Mouse (Mus musculus): ENCODE data around the gene Lgr5. TPM values are rescaled to one million over a fixed set of nuclear protein-coding genes. Genes with fewer than 3 reads are reported as not detected.

Gene Lgr5
- total RNA-seq, 2 experiments from 2014 or later = 16.5 to 22.3 TPM

DNA sequence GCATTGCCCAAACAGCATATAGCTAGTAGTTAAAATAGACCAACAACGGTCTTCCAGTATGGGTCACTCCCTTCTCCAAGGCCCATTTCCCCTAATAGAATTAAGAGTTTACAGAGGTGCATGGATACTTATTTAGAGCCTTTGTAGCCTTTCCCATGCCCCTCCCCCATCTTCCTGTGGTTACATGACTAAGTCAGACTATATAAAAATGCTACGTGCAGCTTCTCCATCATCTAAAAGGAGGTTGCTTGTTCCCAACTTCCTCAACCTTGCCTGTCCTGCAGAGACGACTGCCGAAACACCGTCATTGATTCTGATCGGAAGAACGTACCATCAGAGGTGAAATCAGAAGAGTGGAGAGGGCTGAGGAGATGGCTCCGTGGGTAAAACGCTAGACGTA lies 82.4 kb downstream of the Lgr5 start:
- no peak for DNase-seq

DNA sequence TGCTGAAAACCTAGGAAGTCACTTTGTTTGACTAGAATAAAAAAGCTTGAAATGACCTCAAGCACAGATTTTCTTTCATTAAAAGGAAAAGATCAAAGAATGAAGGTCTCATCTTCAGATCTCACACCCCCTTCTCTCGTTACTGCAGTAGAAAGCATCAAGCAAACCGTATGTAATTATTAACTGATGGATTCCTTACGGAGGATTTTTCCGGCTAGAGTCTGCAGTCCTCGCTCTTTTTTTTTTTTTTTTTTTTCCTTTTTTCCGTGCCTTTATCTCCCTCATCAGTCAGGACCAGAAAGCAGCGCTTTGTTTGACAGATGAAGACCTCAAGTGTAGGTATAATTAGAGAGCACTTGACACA lies 93.8 kb downstream of the Lgr5 start:
- DNase-seq = no peak

DNA sequence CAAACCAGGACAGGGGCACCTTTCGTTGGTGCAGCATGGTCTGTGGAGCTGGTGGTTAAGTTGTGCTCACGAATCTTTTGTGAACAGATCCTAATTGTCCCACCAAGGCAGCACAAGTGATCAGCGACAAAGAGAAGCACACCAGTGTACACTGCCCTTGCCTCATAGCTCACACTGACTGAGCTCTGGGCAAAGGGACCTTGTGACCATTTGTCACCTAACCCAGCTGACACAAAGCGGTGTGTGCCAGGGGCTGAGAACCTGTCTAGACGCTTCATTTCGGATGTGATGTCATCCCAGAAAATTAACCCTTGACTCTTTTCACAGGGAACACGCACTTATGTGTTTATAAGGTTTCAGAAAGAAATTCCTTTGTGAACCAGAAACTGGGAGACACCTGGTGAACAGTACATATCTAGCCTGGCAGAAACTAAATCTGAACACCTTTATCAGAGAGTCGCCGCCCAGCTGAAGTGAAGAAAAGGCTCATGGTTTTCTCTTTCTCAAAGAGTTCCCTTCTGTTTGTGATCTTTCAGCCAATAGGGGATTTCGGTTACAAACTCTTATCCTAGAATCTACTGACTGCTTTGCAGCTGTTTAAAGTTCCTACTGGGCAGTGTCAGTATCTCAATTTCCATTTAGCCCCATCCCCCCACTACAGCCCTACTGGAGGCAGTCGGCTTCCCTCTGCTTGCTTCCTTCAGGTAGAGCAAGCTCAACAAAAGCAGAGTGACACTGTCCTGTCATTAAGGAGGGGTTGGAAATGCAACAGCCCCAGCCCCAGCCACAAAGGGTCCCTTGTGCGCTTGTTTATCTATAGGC lies 94.4 kb downstream of the Lgr5 start:
- DNase-seq = no peak

DNA sequence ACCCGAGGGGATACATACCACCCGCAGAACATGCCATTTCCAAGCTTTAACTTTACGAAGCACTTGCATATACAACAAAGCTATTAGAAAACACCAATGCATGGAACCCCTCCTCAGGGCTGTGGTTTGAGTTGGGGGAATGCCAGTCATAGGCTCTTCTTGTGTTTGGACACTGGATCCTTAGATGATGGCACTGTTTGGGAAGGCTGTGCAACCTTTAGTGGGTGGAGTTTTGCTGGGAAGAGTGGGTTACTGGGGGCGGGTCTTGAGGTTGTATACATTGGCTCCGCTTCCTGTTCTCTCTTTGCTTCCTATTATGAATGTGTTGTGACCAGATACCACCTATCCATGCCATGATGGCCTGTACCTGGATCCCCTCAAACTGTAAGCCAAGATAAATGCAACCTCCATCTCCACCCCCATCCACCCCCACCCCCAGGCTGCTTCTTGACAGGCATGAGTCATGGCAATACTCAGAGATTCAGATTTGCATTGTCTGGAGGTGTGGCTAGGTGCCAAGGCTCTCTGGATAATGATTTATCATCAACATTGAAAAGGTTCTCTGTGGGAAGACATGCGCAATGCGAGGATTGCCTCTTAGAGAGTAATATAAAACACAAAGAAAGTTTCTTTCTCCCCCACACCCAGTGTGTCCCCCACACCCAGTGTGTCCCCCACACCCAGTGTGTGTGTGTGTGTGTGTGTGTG lies 95.6 kb downstream of the Lgr5 start:
- peak; percentile 6 for DNase-seq

DNA sequence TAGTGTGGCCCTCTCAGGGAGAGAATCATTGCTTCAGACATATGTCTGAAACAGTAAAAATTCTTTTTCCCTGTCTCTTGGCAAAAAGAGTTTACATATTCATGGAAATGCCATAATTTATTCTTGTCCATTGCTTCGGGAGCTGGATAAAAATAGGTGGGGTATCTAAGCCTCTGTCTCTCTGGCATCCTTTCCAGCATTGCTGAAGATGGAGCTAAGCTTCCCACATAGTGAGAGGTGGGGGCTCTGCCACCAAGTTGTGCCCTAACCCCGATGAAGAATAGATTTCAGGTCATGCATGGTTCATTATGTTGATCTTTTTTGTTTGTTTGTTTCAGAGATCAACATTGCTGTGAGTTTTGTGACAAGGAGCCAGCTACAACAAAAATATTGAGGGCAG lies 102.0 kb downstream of the Lgr5 start:
- DNase-seq = no peak

DNA sequence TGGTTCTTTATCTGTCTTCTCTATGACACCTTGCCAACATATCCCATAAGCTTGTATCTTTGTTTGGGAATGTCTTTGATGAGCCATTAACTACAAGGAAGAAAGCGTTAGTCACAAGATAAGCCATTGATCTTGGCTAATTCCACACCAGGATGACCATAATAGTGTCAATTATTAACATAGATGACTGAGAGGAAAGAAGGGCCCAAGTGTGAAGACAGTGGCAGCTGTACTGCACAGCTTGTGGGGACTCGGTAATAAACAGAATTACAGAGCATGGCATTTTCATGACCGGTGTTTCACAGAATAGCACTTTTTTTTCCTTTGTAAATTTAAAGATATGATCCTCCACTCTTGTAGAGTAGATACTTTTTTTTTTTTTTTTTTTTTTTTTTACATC lies 102.9 kb downstream of the Lgr5 start:
- DNase-seq = no peak

DNA sequence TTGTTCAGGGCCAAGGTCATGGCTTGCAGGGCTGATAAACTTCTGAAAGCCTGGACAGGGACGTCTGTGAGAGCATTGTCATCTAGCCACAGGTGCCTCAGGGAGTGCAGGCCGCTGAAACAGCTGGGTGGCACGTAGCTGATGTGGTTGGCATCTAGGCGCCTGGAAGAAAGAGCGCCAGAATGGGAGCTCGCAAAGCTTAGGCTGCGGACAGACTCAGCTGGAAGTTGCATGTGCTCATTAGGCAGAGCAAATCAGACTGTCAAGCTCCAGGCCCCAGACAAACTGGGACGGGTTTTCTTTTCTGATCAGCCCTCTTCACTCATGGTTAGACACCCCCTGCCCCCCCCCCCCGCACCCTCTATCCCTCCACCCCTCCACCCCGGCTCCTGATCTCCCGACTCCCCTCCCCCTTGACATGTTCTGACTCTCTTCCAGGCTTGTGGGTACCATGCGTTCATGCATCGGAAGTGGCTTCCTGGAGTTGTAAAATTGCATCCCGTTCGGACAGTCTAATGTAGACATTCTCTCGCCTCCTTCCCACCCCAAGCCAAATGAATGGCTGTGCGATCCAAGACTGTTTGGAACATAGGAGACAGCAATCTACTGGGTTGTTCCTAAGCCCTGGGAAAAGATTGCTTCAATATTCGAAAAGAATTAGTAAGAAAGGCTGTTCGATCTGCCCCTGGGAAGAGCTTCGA lies 109.0 kb downstream of the Lgr5 start:
- DNase-seq = no peak

DNA sequence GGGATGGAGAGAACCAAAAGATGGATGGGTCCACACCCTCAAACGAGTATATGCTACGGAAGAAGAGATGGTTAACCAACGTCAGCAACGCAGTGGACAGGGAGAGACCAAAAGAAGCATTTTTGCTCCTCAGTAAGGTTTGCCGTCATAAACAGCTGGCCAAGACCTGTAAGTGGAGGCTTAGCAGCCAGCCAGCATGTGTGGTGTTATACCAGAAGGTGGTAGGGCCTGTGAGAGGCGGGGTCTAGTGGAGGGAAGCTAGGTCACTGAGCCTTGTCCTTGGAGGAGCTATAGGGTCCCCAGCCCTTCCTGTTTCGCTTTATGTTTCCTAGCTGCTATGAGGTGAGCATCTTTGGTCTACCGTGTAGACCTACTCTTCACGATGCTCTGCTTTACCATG lies 111.1 kb downstream of the Lgr5 start:
- DNase-seq = no peak

DNA sequence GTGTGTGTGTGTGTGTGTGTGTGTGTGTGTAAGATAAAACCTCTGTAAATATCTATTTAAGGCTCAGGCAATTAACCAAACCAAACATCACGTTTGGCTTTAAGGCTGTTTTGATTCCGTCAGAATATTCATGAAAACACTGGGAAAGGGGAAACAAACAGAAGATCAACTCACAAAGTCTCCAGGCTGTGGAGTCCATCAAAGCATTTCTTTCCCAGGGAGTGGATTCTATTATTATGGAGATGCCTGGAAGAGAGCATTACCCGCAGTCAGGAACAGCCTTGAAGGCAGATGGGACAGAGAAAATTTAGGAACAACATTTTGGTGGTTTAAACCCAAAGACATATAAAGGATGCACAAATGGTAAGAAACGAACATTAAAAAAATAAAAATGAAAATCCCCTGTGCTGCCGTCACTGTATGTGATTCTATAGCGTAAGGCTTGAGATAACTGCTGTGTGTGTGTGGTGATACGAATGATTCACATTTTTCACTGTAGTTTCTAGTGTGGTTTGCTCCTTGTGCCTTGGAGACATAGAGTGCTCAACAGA lies 112.5 kb downstream of the Lgr5 start:
- no peak for DNase-seq

DNA sequence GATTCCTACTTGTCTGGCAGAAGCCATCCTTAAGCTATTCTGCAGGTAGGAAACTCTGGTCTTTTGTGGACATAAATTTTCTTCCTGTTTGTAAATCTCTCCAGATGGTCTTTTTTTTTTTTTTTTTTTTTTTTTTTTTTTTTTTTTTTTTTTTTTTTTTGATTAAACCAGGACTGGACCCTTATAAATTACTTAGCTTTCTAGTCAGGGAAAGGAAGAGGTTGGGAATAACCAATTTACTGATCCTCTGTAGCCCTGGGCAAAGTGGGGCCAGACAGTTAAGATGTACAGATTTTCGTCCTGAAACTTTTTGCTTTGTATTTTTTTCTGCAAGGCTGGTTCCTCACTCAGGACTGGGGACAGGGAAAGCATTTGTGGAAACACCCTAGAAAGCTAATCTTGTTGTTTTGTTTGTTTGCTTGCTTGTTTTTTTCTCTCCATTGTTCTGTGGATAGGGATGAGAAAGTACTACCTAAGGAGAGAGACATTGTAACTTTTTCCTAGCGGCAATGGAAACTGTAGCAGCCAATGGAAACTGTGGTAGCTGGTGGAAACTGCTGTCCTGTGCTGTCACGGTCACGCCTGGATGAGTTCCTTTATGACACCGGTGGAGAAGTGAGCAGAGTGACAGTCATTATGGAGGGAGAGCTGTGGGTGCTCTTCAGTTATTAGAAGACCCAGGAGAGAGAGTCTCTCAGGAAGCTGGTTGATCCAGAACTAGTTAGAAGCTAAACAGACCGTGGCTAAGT lies 114.2 kb downstream of the Lgr5 start:
- no peak for DNase-seq

DNA sequence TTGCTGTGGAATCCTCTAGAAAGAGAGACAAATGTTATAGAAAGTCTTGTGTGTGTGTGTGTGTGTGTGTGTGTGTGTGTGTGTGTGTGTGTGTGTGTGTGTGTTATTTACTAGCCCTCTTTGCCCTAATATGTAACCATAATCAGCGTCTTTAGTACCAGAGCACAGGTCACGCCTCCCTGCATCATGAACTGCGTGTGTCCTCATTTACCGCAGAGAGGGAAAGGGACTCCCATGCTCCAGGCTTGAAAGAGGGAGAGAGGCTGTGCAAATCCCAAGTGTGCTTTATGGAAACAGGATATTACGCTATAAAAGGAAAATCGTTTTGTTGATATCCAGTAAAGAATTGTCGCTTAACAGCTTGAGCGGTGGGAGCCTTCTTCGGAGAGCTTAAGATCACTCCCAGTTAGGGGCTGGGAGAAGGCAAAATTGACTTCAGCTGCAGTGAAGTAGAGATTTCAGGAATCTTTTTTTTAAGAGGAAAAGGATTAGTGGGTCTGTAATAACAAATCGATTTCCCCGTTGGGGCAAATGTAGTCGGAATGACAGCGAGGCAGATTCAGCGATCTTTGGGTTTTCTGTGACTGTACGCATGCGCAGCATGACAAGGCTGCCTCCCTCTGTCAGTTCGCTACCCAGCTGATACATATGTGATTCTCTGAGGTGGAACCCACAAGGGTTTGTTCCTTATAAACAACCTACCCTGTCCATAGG lies 116.8 kb downstream of the Lgr5 start:
- no peak for DNase-seq

DNA sequence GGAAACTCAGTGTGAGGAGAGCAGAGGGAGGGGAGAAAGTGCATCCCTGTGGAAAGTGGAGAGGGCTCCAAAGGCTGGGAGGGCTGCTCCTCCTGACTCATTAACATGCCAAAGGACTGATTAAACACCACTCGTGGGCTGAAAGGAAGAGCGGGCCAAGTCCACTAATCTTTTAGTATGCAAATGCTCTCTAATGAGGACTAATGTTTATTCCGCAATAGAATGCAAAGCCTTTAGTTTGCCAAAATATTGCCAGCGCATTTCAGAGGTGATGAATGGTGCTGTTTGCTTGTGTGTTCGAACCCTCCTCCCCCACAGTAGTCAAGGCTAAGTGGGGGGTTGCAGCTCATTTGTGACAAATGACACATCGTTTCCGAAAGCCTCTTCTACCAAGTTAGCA lies 118.5 kb downstream of the Lgr5 start:
- DNase-seq = no peak

DNA sequence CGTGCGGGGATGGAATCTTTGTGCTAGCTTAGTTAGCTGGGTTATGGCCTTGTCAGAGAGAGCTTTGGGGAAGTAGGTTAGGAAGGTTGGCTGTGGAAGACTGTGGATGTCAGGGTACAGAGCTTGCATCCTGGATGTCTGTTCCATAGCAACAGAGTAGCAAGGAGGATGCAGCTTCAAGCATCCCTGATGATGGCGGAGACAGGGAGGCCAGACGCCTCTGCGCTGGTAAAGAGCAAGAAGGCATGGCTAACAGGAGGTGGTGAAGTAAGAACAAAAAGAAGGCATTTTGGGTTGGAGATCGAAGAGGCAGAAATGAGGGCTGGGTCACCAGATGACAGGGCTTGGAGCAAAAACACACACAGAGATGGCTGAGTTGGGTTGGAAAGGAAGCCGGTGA lies 118.9 kb downstream of the Lgr5 start:
- no peak for DNase-seq

DNA sequence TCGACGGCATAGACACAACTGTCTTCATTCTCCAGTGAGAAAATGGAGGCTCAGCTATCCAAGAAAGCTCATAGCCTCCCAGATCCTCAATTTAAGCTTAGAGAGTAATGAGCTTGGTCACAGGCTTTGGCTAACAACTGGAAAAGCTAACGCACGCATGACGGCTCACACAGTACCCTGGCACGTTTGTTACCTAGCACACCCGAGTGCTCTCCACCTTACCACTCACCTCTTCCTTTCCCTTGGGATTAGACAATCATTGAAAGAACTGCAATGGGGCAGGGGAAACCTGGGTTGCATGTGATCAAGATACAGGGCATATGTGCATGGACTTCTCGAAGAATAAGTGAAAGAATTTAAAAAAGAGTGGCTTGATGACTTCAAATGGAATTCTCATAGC lies 119.6 kb downstream of the Lgr5 start:
- DNase-seq = no peak

DNA sequence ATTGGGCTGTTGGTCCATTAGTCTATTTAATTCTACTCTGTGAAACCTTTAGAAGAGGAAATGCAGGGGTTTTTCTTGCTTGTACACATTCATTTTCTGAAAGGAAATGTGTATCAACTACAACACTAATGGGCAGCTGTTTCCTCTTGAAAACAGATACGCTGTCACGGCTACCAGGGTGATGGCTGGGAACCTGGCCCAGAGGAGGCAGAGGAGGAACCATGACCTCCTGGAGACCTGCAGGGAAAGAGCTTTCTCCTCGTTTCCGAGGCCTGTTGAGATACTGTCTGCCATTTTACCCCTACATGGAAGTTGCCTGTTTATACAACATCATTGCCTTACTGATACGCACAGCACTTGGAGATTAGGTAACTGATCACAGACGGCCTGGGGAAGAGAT lies 121.8 kb downstream of the Lgr5 start:
- DNase-seq = no peak

DNA sequence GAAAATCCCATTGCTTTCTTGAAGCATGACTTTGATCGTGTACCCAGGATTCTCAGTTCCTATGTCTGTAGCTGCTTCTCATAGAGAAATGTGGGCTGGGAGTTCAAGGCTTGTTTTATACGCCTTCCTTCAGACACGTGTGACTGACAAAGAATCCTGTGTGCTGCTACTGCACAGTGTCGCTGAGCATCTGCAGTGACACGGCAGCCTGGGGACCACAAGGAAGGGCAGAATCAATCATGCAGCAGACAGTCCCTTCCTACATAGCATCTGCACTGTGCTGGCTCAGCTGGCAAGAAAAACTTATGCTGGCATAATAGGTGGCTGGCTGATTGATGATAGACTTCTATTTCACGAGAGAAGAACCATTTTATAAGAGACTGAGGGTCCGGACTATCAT lies 122.5 kb downstream of the Lgr5 start:
- no peak for DNase-seq

DNA sequence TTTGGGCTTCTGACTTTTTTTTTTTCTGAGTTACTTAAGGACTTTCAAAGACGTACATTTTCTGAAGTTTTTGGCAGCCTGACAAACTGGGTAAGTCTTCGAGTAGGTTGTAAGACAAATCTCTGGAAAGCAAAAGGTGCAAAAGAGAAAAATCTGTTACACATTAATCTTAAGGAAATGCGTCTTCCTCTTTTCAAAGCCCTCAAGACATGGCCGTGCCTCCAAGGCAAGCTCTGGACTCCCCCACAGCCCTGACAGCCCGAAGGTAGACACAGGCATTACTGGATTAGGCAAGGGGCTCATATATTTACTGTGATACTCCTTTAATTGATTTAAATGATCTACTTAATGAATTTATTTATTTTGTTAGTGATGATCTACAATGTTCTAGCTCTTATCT lies 124.9 kb downstream of the Lgr5 start:
- no peak for DNase-seq

DNA sequence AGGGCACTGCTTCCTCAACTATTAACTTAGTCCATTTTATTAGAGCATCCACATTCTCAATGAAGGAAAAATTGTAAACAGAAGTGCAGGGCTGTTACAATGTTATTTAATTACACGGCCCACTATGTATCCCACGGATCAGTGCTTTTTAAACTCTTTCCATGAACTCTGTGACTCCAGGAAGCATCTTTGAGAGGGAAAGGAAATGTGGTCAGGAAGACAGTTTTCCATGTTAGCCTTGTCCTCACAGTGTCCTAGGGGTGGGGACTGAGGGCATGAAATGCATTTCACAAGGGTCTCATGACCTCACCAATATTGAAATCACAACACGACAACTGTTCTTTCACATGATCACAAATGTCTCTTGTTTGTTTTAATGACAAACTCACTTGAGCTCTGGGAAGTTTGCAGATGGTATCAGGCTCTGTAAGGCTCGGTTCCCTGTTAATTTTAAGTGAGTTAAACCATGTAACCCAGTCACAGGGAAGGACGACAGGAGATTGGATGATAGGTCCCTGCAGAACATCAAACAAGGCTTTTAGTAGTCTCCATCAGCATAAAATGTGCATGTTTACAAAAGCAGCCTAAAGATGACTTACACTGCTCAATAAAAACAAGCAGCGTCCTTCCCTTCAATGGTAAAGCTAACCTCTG lies 130.1 kb downstream of the Lgr5 start:
- DNase-seq = no peak

DNA sequence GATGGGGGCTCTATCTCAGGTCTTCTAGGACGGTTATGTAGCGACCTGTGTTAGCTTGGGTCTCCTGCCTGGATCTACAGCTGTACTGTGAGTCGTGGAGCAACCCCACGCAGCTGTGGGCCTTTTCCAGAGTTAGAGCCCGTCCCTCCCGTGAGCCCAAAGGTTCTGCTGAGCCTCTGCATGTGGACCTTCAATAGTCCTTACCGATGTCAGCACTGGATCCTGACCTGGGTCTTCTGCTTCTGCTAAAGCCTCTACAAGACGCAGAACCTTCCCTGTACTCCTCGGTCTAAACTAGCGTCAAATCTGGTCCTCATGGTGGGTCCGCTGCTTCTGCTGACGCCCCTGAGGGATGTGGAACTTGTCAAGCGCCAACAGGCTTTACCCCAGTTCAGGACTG lies 139.0 kb downstream of the Lgr5 start:
- DNase-seq = no peak

DNA sequence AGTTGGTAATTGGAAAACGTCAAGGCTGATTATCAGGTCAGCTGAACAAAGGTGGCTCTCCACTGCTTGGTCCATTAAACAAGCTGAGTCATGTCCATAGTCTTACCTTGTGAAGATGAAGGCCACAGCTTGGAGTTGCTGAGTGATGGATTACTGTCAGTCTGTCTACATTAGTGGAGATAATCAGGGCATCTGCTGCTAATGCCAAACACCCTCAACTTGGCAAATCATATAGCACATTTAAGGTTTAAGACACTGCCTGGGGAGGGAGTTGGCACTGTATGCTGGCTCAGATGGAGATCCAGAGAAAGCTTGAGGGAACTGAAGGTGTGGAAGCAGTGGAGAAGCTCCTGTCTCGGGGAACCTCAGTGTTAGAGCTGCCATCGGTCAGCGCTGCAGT lies 150.3 kb downstream of the Lgr5 start:
- DNase-seq = no peak

DNA sequence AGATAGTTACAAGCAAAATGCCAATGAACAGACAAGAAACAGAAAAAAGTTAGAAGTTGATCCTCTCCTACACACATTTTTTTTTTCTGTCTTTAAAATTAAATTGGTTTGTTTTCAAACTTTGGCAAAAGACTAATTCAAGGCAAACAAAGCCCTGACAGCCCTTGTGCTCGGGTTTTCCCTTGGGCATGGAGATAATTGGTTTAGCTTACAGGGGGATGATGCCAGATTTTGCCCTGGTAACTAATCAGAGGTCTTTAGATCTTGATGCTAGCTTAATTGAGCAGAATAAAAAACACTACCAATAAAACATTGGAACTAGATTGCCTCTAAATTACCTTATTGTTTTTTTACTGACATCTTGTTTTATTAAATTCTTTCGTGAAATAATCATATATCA lies 162.2 kb downstream of the Lgr5 start:
- no peak for DNase-seq
